Mouse (Mus musculus) embryonic stem cell, embryonic (primary cell): ENCODE measurements around the gene Cnot1.

Source experiments
- CTCF ChIA-PET, 4 experiments: fragments of 300-600 bp in 2 of 4; fragments of 350-600 bp in 2 of 4; sonication (Branson Sonifier 250); formaldehyde crosslinking; loops; one replicate each; lab custom pipeline; 2022; ENCODE audit warnings: inconsistent platforms in 2 of 4; lab: Charles Lee
- POLR2A ChIA-PET, 4 experiments: fragments of 300-600 bp in 2 of 4; fragments of 350-600 bp in 2 of 4; sonication (Branson Sonifier 250); formaldehyde crosslinking; loops; one replicate each; lab custom pipeline; 2022; ENCODE audit warnings: antibody characterized with exemption in 4 of 4, inconsistent platforms in 1 of 4; lab: Charles Lee

Cnot1 gene

GRCm38 (mm10) chr8:95802231-95802630 lies 5.0 kb downstream of the Cnot1 start:
- CTCF ChIA-PET: interaction anchor here in 1 of 4 experiments (1.3 kb wide), 1 partner anchor 31 kb away, joined by 4 read pairs; no protein-coding TSS in a partner anchor
- POLR2A ChIA-PET: interaction anchor here (0.6 to 14.1 kb wide), 19 partner anchors 7 to 390 kb away, joined by 3 to 442 read pairs (median 4); partner anchors contain the start of genes Slc38a7 (in 2 of the 4) and Sap18b (in 1 of the 4)

GRCm38 (mm10) chr8:95801476-95802064 lies 5.7 kb downstream of the Cnot1 start:
- ChIA-PET CTCF (interaction anchor here in 1 of 4 experiments (1.3 kb wide), 1 partner anchor 31 kb away, joined by 4 read pairs; no protein-coding TSS in a partner anchor), POLR2A (interaction anchor here in 3 of 4 experiments (0.6 to 14.1 kb wide), 13 partner anchors 7 to 391 kb away, joined by 3 to 442 read pairs (median 5); partner anchors contain the start of genes Slc38a7 (in 2 of the 3) and Sap18b (in 1 of the 3))

GRCm38 (mm10) chr8:95800353-95800752 lies 6.9 kb downstream of the Cnot1 start:
- ChIA-PET CTCF (no interaction called here), POLR2A (interaction anchor here in 2 of 4 experiments (1.0 to 11.7 kb wide), 4 partner anchors 8 to 29 kb away, joined by 3 to 172 read pairs (median 4); partner anchors contain the start of gene Cnot1 (in 1 of the 2))

GRCm38 (mm10) chr8:95799891-95800290 lies 7.4 kb downstream of the Cnot1 start:
- ChIA-PET CTCF (no interaction called here), POLR2A (interaction anchor here in 2 of 4 experiments (1.0 to 11.7 kb wide), 4 partner anchors 8 to 30 kb away, joined by 3 to 172 read pairs (median 4); partner anchors contain the start of gene Cnot1 (in 1 of the 2))

- POLR2A ChIA-PET: interaction anchor here in 2 of 4 experiments (0.8 to 11.7 kb wide), 11 partner anchors 8 to 54 kb away, joined by 3 to 172 read pairs (median 5); partner anchors contain the start of genes Cnot1 (in 1 of the 2) and Slc38a7 (in 1 of the 2)
- CTCF ChIA-PET: interaction anchor here in 1 of 4 experiments (0.9 kb wide), 1 partner anchor 717 kb away, joined by 8 read pairs; no protein-coding TSS in a partner anchor
Measured at GRCm38 (mm10) chr8:95799117-95799516, 8.1 kb downstream of the Cnot1 start.

GRCm38 (mm10) chr8:95795333-95796061 lies 11.8 kb downstream of the Cnot1 start:
- ChIA-PET CTCF (interaction anchor here in 3 of 4 experiments (0.6 to 1.5 kb wide), 4 partner anchors 10 to 115 kb away, joined by 4 to 9 read pairs (median 6); no protein-coding TSS in a partner anchor), POLR2A (interaction anchor here (0.6 to 11.7 kb wide), 26 partner anchors 10 to 265 kb away, joined by 3 to 172 read pairs (median 4); partner anchors contain the start of genes Cnot1 (in 1 of the 4) and Slc38a7 (in 1 of the 4))

GRCm38 (mm10) chr8:95785591-95785990 lies 21.7 kb downstream of the Cnot1 start:
- ChIA-PET POLR2A (interaction anchor here in 3 of 4 experiments (0.6 to 3.7 kb wide), 21 partner anchors 9 to 152 kb away, joined by 3 to 19 read pairs (median 4); partner anchors contain the start of genes Cnot1 (in 1 of the 3), Gins3 (in 1 of the 3) and Slc38a7 (in 1 of the 3)), CTCF (no interaction called here)

- POLR2A ChIA-PET: interaction anchor here in 3 of 4 experiments (0.6 to 5.8 kb wide), 17 partner anchors 8 to 67 kb away, joined by 3 to 42 read pairs (median 4); partner anchors contain the start of genes Cnot1 (in 1 of the 3) and Setd6 (in 1 of the 3)
- CTCF ChIA-PET: interaction anchor here in 1 of 4 experiments (0.6 kb wide), 1 partner anchor 25 kb away, joined by 8 read pairs; no protein-coding TSS in a partner anchor
Measured at GRCm38 (mm10) chr8:95782628-95783027, 24.6 kb downstream of the Cnot1 start.

GRCm38 (mm10) chr8:95781775-95782174 lies 25.5 kb downstream of the Cnot1 start:
- POLR2A ChIA-PET: interaction anchor here (0.5 to 5.8 kb wide), 28 partner anchors 10 to 185 kb away, joined by 3 to 42 read pairs (median 4); partner anchors contain the start of genes Cnot1 (in 2 of the 4), Sap18b (in 1 of the 4) and Setd6 (in 1 of the 4)
- CTCF ChIA-PET: interaction anchor here in 1 of 4 experiments (1.7 kb wide), 1 partner anchor 11 kb away, joined by 6 read pairs; no protein-coding TSS in a partner anchor

- ChIA-PET POLR2A (interaction anchor here (0.5 to 5.8 kb wide), 28 partner anchors 10 to 184 kb away, joined by 3 to 42 read pairs (median 3); partner anchors contain the start of genes Cnot1 (in 2 of the 4) and Sap18b (in 1 of the 4)), CTCF (interaction anchor here in 1 of 4 experiments (1.7 kb wide), 1 partner anchor 11 kb away, joined by 6 read pairs; no protein-coding TSS in a partner anchor)
Measured at GRCm38 (mm10) chr8:95781085-95781484, 26.2 kb downstream of the Cnot1 start.

GRCm38 (mm10) chr8:95764133-95764532 lies 43.1 kb downstream of the Cnot1 start:
- ChIA-PET CTCF (no interaction called here), POLR2A (interaction anchor here in 2 of 4 experiments (0.7 to 4.7 kb wide), 4 partner anchors 20 to 48 kb away, joined by 3 to 34 read pairs (median 4); no protein-coding TSS in a partner anchor)

GRCm38 (mm10) chr8:95760323-95760722 lies 46.9 kb downstream of the Cnot1 start:
- CTCF ChIA-PET: no interaction called here
- POLR2A ChIA-PET: interaction anchor here in 2 of 4 experiments (0.9 to 4.7 kb wide), 2 partner anchors 10 to 16 kb away, joined by 3 to 34 read pairs; no protein-coding TSS in a partner anchor

GRCm38 (mm10) chr8:95751924-95752323 lies 55.3 kb downstream of the Cnot1 start:
- CTCF ChIA-PET: no interaction called here
- POLR2A ChIA-PET: interaction anchor here in 1 of 4 experiments (2.4 kb wide), 1 partner anchor 35 kb away, joined by 12 read pairs; the partner anchor contains the start of gene Setd6

- ChIA-PET CTCF (interaction anchor here in 1 of 4 experiments (1.4 kb wide), 1 partner anchor 10 kb away, joined by 4 read pairs; no protein-coding TSS in a partner anchor), POLR2A (interaction anchor here in 3 of 4 experiments (0.7 to 13.8 kb wide), 13 partner anchors 9 to 43 kb away, joined by 3 to 236 read pairs (median 5); partner anchors contain the start of gene Setd6 (in 1 of the 3))
Measured at GRCm38 (mm10) chr8:95748028-95748427, 59.2 kb downstream of the Cnot1 start.

- ChIA-PET CTCF (interaction anchor here in 3 of 4 experiments (0.8 to 1.4 kb wide), 3 partner anchors 17 to 142 kb away, joined by 3 to 7 read pairs (median 3); no protein-coding TSS in a partner anchor), POLR2A (interaction anchor here (0.6 to 13.8 kb wide), 15 partner anchors 10 to 410 kb away, joined by 3 to 236 read pairs (median 4); partner anchors contain the start of genes Setd6 (in 2 of the 4), Usb1 (in 1 of the 4) and Zfp319 (in 1 of the 4))
Measured at GRCm38 (mm10) chr8:95741732-95742131, 65.5 kb downstream of the Cnot1 start.

GRCm38 (mm10) chr8:95738596-95738995 lies 68.7 kb downstream of the Cnot1 start:
- ChIA-PET CTCF (interaction anchor here in 3 of 4 experiments (0.6 to 1.7 kb wide), 12 partner anchors 9 to 365 kb away, joined by 3 to 9 read pairs (median 4); partner anchors contain the start of gene Setd6 (in 1 of the 3)), POLR2A (interaction anchor here (0.6 to 20.1 kb wide), 16 partner anchors 6 to 97 kb away, joined by 3 to 236 read pairs (median 3); partner anchors contain the start of gene Setd6 (in 1 of the 4))

- CTCF ChIA-PET: no interaction called here
- POLR2A ChIA-PET: interaction anchor here in 2 of 4 experiments (1.4 to 20.1 kb wide), 2 partner anchors 11 to 17 kb away, joined by 3 to 236 read pairs; no protein-coding TSS in a partner anchor
Measured at GRCm38 (mm10) chr8:95727625-95728024, 79.6 kb downstream of the Cnot1 start.
